Mouse (Mus musculus) adipocyte (in vitro differentiated cells): ENCODE measurements around the gene Prok1.

ENCODE experiments used
- DNase-seq: peaks from one replicate; pipeline ENCODE4 v3.0.0-alpha.2; 2016; ENCODE audit warnings: low spot score

The Prok1 gene

GRCm38 (mm10) chr3:107238051-107238450 is 1.5 kb downstream of the Prok1 start:
- no peak for DNase-seq

GRCm38 (mm10) chr3:107233945-107234344 is 5.6 kb downstream of the Prok1 start:
- DNase-seq, result no peak

- DNase-seq, result peak; percentile 97
Observed at GRCm38 (mm10) chr3:107233351-107233813, 6.1 kb downstream of the Prok1 start.

DNA sequence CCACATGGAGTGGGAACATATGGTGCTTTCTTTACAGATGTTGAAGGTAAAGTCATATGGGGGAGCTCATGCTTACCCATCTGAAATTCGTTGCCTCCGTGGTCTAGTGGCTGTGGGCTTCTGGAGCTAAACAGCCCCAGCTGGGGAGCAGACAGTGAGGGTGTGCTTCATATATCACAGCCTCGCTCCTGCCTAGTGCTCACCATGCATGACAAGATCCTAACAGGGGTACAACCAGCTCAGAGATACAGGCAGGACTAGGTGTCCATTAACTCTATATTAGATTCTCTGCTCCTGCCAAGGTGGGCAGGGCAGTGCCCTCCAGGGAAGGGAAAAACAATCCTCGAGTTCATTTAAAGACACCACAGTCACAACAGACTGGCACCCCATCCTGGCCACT is 8.3 kb downstream of the Prok1 start:
- no peak for DNase-seq

DNA sequence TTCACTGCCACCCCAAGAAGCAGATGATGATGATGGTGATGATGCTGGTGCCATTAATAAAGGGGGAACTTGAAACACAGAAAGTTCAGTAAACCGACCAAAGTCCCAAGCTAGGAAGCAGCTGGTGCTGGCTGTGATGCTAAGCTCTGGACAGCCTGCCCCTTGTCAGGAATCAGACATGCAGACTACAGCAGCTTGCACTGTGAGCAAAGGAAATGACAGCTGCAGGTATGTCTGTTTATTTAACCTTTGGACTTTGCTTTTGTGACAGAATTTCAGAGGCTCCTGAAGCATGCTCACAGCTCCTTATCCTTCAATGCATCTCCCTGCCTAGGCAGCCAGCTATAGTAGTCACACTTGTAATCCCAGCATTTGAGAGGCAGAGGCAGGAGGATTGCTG is 9.0 kb downstream of the Prok1 start, which contains the start of gene A630076J17Rik:
Gene A630076J17Rik (plus strand): TSS at position 88 of the 400 bp plus-strand sequence.
- no peak for DNase-seq

DNA sequence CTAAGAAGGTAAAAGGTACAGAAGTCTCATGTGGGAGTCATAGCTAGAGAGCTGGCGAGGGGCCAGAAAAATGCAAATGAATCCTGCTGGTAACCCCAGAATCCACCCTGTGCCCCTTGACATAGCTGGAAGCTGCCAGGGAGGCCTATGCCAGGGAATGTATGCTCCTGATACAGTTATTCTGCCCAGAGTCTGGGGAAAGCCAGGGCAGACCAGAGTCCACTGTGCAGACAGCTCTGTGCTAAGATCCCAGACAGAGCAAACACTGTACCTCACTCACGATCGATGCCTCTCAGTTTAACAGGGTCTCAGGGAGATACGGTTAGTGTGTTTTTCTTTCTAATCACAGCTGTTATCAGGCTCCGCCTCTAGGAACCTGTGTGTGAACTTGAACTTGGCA is 9.7 kb downstream of the Prok1 start:
- peak; percentile 18 for DNase-seq

- DNase-seq, result no peak
Observed at GRCm38 (mm10) chr3:107229221-107229620, 10.3 kb downstream of the Prok1 start.

GRCm38 (mm10) chr3:107225820-107226219 is 13.7 kb downstream of the Prok1 start:
- no peak for DNase-seq

- DNase-seq, result no peak
Observed at GRCm38 (mm10) chr3:107223230-107223629, 16.3 kb downstream of the Prok1 start.

- DNase-seq, result no peak
Observed at GRCm38 (mm10) chr3:107221608-107222007, 17.9 kb downstream of the Prok1 start, which contains the start of gene Cym. Cym (minus strand) TSS chr3:107221732.

DNA sequence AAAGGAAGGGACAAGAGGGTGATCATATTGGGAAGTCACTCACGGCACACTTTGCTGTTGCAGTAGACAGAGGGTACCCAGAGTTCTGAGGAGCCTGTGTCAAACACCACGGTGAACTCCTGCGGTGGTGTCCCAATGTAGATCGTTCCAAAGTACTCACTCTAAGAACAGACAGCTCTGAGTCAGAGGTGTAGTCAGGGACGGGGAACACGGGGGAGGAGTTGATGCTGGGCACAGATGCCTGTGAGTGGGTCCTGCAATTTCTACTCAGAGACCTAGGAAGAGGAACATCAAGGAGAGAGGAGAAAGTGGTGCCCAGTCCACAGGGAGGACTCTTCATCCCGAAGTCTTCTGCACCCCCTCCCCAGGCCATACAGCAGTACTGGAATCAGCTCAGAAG is 20.9 kb downstream of the Prok1 start:
- DNase-seq, result no peak

- no peak for DNase-seq
Observed at GRCm38 (mm10) chr3:107217101-107217480, 22.4 kb downstream of the Prok1 start.

DNA sequence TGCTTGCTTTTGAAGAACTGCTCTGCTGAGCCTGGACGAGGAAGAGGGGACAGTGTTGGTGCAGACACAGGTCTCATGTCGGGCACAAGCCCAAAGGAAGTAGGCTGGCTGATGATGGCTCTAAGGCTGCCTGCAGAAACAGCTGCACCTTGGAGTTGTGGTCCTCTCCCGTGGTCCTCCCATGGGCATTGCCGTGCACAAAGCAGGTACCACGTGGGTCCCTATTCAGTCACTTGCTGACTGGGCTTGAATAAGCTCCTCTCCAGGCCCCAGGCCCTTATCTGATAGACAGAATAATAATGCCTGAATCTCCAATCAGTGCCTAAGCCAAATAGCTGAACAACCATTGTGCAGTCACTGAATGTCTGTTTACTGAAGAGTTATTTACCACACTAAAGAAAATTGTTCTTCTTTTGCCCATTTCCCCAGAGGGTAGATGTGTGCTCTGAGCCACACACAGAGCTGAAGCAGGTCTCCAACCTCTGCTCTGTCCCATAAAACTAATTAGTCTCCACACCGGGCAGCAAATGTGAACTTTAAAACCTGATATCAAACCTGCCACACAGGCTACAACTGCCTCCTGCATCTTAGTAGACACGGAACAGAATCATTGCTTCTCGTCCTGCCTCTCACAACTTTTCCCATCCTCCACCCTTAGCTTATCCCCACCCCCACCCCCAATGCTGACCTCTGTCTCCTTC is 23.0 kb downstream of the Prok1 start:
- DNase-seq, result no peak

GRCm38 (mm10) chr3:107214606-107215005 is 24.9 kb downstream of the Prok1 start:
- no peak for DNase-seq

DNA sequence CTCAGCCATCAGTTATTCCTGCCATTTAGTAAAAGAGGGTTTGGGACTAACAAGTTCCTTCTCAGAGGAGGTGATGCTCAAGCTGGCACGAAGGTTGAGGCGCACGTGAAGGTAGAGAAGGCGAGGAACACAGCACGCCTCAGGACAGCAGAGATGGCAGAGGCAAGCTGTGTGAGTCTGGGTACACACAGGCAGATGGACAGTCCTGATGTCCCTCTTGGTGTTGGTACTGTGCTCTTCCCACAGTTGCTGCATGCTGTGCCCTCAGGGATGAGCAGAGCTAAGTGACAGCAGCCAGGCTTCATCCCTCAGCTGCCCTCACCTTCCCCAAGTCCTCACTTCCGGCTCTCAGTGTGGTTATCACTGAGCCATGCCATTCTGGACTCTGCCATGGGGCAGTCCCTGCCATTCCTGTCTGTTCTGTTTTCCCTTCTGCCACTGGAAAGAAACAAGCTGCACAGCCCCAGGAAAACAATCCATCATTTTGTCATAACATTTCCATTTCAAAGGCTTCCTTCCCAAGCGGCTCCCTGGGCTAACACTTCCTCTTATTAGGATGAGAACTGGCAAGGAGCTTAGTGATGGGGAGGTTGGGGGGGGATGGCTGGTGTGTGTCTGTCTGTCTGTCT is 31.8 kb downstream of the Prok1 start:
- no peak for DNase-seq

DNA sequence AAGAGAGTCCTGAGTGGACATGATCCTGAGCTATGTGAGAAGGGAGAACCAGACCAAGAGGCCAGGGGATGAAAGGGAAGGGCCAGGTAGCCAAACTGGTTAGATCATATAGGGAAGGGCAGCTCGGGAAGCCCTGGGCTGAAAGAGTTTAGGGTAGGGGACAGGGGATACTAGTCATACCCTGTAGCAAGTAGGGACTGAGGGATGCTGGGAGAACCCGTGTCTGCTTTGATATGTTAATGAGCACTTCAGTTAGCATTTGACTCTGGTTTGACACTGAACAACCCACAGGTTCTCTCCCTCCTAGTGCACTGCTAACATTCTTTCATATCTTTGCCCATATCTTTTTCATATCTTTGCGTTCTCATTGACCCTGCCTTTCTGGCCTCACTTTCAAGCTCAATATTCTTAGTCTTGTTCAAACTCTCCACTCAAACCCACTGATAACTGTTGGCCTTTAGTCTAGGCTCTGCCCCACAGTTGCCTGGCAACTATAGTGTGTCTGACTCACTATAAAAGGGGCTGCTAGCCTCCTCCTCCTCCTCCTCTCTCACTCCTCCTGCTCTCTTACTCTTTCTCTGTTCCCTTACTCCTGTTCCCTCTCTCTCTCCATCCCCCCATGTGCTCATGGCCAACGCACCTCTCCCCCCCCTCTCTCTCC is 32.9 kb downstream of the Prok1 start:
- DNase-seq, result no peak

- DNase-seq, result peak; percentile 80
Observed at GRCm38 (mm10) chr3:107205994-107206393, 33.5 kb downstream of the Prok1 start.

GRCm38 (mm10) chr3:107205170-107205569 is 34.3 kb downstream of the Prok1 start:
- no peak for DNase-seq

DNA sequence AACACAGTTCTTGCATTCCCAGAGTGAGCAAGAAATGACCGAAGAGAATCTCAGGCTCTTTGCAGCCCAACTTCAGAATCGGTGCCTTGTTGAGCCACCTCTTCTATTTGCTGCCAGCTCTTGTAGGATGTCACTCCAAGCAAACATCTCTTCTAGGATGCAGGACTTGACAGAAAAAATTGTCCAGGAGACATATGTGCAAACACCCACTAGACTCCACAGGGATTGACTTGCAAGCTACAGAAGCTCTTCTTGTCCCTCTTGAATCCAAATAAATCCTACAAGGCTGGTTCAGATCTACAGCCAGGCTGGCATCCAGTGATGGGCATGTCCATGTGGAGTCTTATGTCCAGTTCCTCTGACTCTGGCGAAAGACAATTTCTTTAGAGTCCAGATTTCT is 35.1 kb downstream of the Prok1 start:
- DNase-seq, result no peak

DNA sequence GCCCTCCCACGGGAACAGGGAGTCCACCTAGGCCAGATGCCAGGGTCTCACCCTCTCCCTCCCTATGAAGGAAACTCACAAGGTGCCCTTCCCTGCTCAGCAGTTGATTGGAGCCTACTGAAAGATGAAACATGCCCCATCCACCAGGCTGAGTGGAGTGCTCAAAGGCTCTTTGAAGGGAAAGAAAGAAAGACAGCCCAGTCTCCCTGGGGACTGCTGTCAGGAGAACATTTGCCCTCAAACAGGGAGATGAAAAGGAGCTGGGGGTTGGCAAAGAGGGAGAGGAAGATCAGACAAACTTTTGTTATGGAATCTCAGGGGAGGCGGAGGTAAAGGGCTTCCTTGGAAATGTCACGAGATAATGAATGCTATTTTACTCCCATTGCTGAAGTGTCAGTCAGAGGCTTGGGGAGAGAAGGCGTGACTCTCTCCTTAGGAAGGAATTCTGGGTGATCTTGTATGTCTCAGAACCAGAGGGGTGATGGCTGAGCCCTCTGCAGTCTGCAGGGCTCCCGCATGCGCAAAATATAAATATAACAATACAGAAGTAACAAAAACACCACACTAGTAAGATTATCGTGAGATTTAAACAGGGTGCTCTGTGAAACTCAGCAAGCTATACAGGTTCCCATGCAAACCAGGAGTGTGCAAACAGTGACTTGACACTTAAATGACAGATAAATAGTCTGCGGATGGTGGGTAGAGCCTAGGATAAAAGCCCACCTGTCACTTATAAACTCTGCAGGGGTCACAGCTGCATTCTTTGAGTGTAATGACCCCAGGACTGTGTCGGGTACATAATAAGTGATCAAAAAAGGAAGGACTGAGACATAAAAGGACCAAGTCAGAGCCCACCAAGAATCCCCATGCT is 38.0 kb downstream of the Prok1 start:
- DNase-seq, result no peak

GRCm38 (mm10) chr3:107188226-107188899 is 51.1 kb downstream of the Prok1 start:
- peak; percentile 17 for DNase-seq

- DNase-seq, result no peak
Observed at GRCm38 (mm10) chr3:107187022-107187421, 52.5 kb downstream of the Prok1 start.
